In genomic region chr2:72144576-72145200, GRCm38 (mm10) we compare ENCODE assay signal across 16 mouse cellular contexts.
DNase-seq lines count a peak whose midpoint lies in the region; ATAC-seq lines count a peak whose summit lies in the region.
"Had no signal": no experiment of that assay in that cellular context is flagged by ENCODE, and none has a peak within 500 bp of the region (broad histone marks: within the 10 kb centered on the region; RNA-seq: fewer than 3 reads in every experiment).

No protein-coding gene starts in this region.

- ATAC-seq in hindbrain, embryonic 12.5 days (ENCODE audit: low FRiP score) = no peak

- H3K36me3 ChIP-seq in splenic B cell, adult 2 months (ENCODE audit: control insufficient read depth, insufficient read depth, low read length, poor library complexity, severe bottlenecking) = no peaks in the 10 kb centered on the region
- no peaks in the 10 kb centered on the region for H3K36me3 ChIP-seq in hindbrain, embryonic 12.5 days
- H3K36me3 ChIP-seq: G1E had no signal

- no peak overlapping the region for H3K27ac ChIP-seq in hindbrain, embryonic 12.5 days

- no peaks in the 10 kb centered on the region for H3K27me3 ChIP-seq in splenic B cell, adult 2 months (ENCODE audit: control insufficient read depth, insufficient read depth, low read length, poor library complexity, severe bottlenecking)
- no peaks in the 10 kb centered on the region for H3K27me3 ChIP-seq in hindbrain, embryonic 12.5 days

- peak; percentile 40 to 83 for DNase-seq in adrenal gland, adult (ENCODE audit: inconsistent age in 2 of 2, low spot score in 1 of 2)
- no peak for DNase-seq in adrenal gland, adult 8-10 months
- peak; percentile 36 for DNase-seq in kidney, postnatal 10 days
- no peak for DNase-seq in kidney, postnatal 14 days
- peak; percentile 64 for DNase-seq in T-cell, adult 2 months (ENCODE audit: low spot score)
- DNase-seq in splenic B cell, adult 2 months (ENCODE audit: low read depth, low spot score) = peak; percentile 22
- no peak for DNase-seq in urinary bladder, postnatal 25 days (ENCODE audit: low spot score)
- DNase-seq: cerebellum, postnatal 36 days; heart, postnatal 4 days; kidney, adult 8-10 months; liver; spleen, adult 18-20 months had no signal

- 80% methylated on average over 7 of the region's 7 CpGs for WGBS in hindbrain, embryonic 12.5 days

- no peak overlapping the region for H3K4me3 ChIP-seq in hindbrain, embryonic 12.5 days
- H3K4me3 ChIP-seq: megakaryocyte, embryonic 14.5 days; myocyte had no signal

- H3K4me1 ChIP-seq in hindbrain, embryonic 12.5 days = peaks cover 3% of the 10 kb centered on the region; the same call in 1 of the 2 replicates

- no peaks in the 10 kb centered on the region for H3K9me3 ChIP-seq in hindbrain, embryonic 12.5 days (replicated peaks)
- H3K9me3 ChIP-seq: G1E; megakaryocyte, embryonic 14.5 days had no signal

- no peak overlapping the region for H3K9ac ChIP-seq in hindbrain, embryonic 12.5 days

- no peak overlapping the region for H3K4me2 ChIP-seq in hindbrain, embryonic 12.5 days (replicated peaks)

Comparison
In these comparisons a context has a peak if more than half of its experiments do, and no peak if none do; other contexts are left out.
1. DNase-seq: peak in adrenal gland, adult (2 of 2), kidney, postnatal 10 days (single experiment), T-cell, adult 2 months (single experiment) and splenic B cell, adult 2 months (single experiment); none in adrenal gland, adult 8-10 months (single experiment), kidney, postnatal 14 days (single experiment) and urinary bladder, postnatal 25 days (single experiment).